Mouse (Mus musculus) ES-Bruce4 (cell line): ENCODE data around the gene Abcb8.
A peak's percentile ranks its signal among the peaks of the same experiment; 100 is the strongest.

Source experiments
- CTCF ChIP-seq: IDR thresholded peaks from one replicate; pipeline ENCODE4 v1.8.1; 2011; ENCODE audit warnings: low read depth, low read length
- POLR2A ChIP-seq: IDR thresholded peaks from one replicate; pipeline ENCODE4 v1.8.1; 2011; ENCODE audit warnings: low read length; ENCODE audit not compliant: insufficient read depth

DNA sequence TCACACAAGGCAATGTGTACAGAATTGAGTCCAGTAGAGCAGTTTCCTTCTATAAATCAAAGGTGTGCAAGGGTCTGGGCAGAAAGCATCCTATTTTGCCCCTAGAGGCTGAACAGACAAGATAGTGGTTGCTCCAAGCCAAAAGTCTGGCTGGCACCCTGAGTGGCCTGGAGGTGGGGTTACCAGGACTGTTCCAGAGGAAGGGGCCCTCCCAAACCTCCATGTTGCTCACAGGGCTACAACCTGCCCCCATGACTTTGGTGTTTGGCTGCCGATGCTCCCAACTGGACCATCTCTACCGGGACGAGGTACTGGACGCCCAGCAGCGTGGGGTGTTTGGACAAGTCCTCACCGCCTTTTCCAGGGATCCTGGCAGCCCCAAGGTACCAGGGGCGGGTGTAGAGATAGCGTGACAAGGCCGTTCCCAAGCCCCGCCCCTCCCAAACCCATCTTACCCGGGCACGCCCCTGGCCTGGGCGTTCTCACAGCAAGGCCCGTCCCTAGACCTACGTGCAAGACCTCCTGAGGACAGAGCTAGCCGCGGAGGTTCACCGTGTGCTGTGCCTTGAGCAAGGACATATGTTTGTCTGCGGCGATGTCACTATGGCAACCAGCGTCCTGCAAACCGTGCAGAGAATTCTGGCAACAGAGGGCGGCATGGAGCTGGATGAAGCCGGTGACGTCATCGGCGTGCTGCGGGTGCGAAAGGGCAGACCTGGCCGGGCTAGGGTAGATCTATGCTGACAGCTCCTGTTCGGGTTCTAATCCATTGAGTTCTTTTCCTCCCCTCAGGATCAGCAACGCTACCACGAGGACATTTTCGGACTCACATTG is 10.2 kb upstream of the Abcb8 start:
- TF ChIP-seq POLR2A (peak; percentile 20), CTCF (peak; percentile 71)
